Mouse (Mus musculus): Measurements from ENCODE around the gene Grm4.

DNA sequence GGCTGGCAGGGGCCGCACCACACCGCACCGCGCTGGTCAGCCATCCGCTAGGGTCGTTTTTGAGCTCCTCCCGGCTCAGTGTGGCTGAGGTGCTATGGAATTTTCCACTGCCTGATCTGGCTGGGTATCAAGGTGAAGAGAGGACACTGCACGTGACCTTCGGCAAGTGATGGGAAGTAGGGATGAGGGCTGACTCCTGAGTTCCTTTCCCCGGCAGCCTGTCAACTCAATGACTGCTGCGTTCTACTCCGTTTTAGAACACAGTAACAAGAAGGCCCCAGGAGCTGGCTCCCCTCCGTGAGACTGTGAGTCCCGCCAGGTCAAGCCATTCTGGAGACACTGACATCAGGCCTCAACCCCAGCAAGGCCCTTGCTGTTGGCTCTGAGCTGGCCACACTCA lies 70.0 kb downstream of the Grm4 start:
- no peak for TF ChIP-seq CTCF (IDR thresholded peaks at IDR 0.05; ENCODE audit: low read depth, low read length)
- no peak for TF ChIP-seq POLR2A (IDR thresholded peaks at IDR 0.05; ENCODE audit: extremely low read depth, insufficient read depth, low read length)

Measured in liver, adult 2 months (tissue).